Mouse (Mus musculus): ENCODE measurements at regions not wholly inside any gene's neighbourhood (a gene's known extent, or its start where the extent isn't known, plus 50 kb on each side); places are given as distances from the start of the nearest gene placed in this dataset.
A peak's percentile ranks its signal among the peaks of the same experiment; 100 is the strongest.

DNA sequence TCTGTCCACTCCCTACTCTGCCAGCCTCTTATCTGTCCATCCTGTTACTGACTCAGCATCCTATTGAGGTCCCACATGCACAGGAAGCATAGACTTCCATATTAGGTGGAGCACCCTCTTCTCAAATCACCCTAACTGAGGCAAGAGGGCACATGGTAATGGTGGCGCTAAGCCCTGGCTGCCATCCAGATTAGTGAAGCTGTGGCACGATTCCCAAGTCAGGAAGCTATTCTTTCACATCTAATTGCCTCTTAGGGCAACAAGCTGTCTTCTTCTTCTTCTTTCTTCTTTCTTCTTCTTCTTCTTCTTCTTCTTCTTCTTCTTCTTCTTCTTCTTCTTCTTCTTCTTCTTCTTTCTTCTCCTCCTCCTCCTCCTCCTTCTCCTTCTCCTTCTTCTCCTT, 195.7 kb upstream of the Sall1 start:
- Histone ChIP-seq H3K9me3 (replicated peaks; ENCODE audit: control insufficient read depth, low read length) (no peaks in the 10 kb centered on the region), H3K4me2 (ENCODE audit: low read depth, low read length) (no peak overlapping the region), H3K4me3 (ENCODE audit: low read depth, low read length) (no peak overlapping the region), H3K36me3 (ENCODE audit: control insufficient read depth, insufficient read depth) (no peaks in the 10 kb centered on the region), H3K4me1 (ENCODE audit: control insufficient read depth, low read depth, low read length) (no peaks in the 10 kb centered on the region), H3K27me3 (ENCODE audit: control insufficient read depth, insufficient read depth, low read depth, low read length) (peaks cover 2% of the 10 kb centered on the region; the same call in 1 of the 2 replicates), H3K27ac (ENCODE audit: low read length) (no peak overlapping the region), H3K9ac (ENCODE audit: low read depth, low read length) (no peak overlapping the region)
- no peak for ATAC-seq (ENCODE audit: low read depth)
- WGBS (ENCODE audit: insufficient replicate concordance): 51% methylated on average over 2 of the region's 2 CpGs

DNA sequence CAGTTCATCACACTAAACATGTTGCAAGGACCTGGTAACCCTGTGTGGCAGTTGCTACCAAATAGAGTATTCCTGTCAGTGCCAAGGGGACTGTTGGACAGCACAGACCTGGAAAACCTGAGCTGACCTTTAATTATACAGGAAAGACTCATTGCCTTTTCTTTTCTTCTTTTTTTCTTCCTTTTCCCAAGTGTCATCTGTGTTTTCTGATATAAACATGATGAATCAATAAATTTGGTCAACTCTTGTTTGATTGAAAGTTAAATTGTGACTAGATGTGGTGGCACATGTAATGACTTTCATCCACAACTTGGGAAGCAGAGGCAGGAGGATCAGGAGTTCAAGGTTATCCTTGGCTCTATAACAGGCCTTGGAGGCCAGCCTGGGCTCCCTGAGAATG, 190.1 kb upstream of the Sall1 start:
- no peak overlapping the region for H3K4me3 ChIP-seq (ENCODE audit: low read depth, low read length)

DNA sequence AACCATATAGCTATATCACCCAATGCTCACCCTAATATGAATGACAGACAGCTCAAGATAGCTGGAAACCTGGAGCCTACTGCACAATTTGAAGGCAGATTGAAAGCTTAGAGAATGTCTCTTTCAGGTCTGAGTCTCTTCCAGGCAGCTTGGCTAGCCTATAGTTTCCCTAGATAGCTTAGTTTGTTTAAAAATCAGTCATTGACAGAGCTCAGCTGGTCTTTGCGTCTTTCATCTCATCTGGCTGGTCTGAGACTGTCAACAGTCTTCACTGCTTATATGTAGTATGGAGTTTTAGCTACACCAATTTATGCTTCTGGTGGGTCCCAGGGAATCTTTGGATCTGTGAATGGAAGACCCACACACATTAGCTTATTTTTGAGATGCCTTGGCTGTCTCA, 188.4 kb upstream of the Sall1 start:
- no peak overlapping the region for H3K9ac ChIP-seq (ENCODE audit: low read depth, low read length)
- no peak overlapping the region for H3K27ac ChIP-seq (ENCODE audit: low read length)
- H3K4me2 ChIP-seq (ENCODE audit: low read depth, low read length): no peak overlapping the region
- H3K4me1 ChIP-seq (ENCODE audit: control insufficient read depth, low read depth, low read length): no peaks in the 10 kb centered on the region
- no peaks in the 10 kb centered on the region for H3K27me3 ChIP-seq (ENCODE audit: control insufficient read depth, insufficient read depth, low read depth, low read length)
- WGBS (ENCODE audit: insufficient replicate concordance): 44% methylated on average over 1 of the region's 1 CpGs
- ATAC-seq (ENCODE audit: low read depth): no peak
- no peak overlapping the region for H3K4me3 ChIP-seq (ENCODE audit: low read depth, low read length)
- H3K36me3 ChIP-seq (ENCODE audit: control insufficient read depth, insufficient read depth): no peaks in the 10 kb centered on the region
- no peaks in the 10 kb centered on the region for H3K9me3 ChIP-seq (replicated peaks; ENCODE audit: control insufficient read depth, low read length)

More for the DNA sequence above, 190.1 kb upstream of the Sall1 start:
- H3K27ac ChIP-seq (ENCODE audit: low read length): no peak overlapping the region
- H3K4me2 ChIP-seq (ENCODE audit: low read depth, low read length): no peak overlapping the region
- no peaks in the 10 kb centered on the region for H3K9me3 ChIP-seq (replicated peaks; ENCODE audit: control insufficient read depth, low read length)
- no peak for ATAC-seq (ENCODE audit: low read depth)
- H3K9ac ChIP-seq (ENCODE audit: low read depth, low read length): no peak overlapping the region
- no peaks in the 10 kb centered on the region for H3K27me3 ChIP-seq (ENCODE audit: control insufficient read depth, insufficient read depth, low read depth, low read length)
- no peaks in the 10 kb centered on the region for H3K4me1 ChIP-seq (ENCODE audit: control insufficient read depth, low read depth, low read length)
- no peaks in the 10 kb centered on the region for H3K36me3 ChIP-seq (ENCODE audit: control insufficient read depth, insufficient read depth)

DNA sequence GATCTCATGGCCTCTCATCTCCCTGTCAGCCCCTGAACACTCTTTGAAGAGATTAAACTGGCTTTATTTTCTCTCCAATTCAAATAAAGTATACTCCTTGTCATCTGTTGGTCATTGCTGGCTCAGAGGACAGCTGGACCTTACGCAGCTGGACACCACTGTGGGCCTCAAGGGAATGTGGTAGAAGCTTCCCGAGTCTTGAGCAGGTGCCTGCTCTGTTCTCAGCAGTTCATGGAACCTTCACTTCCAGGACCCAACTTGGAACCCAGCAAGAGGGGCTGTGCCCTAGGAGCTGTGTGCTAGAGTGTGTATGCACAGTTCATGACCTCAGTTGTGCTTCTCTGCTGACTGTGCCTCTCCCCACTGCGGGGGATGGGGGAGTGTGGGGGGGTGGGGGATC, 185.2 kb upstream of the Sall1 start:
- H3K9ac ChIP-seq (ENCODE audit: low read depth, low read length): no peak overlapping the region
- no peak for ATAC-seq (ENCODE audit: low read depth)
- no peaks in the 10 kb centered on the region for H3K27me3 ChIP-seq (ENCODE audit: control insufficient read depth, insufficient read depth, low read depth, low read length)
- no peaks in the 10 kb centered on the region for H3K4me1 ChIP-seq (ENCODE audit: control insufficient read depth, low read depth, low read length)
- H3K4me2 ChIP-seq (ENCODE audit: low read depth, low read length): no peak overlapping the region
- no peak overlapping the region for H3K4me3 ChIP-seq (ENCODE audit: low read depth, low read length)
- H3K9me3 ChIP-seq (replicated peaks; ENCODE audit: control insufficient read depth, low read length): no peaks in the 10 kb centered on the region
- WGBS (ENCODE audit: insufficient replicate concordance): 63% methylated on average over 3 of the region's 3 CpGs
- H3K27ac ChIP-seq (ENCODE audit: low read length): no peak overlapping the region
- no peaks in the 10 kb centered on the region for H3K36me3 ChIP-seq (ENCODE audit: control insufficient read depth, insufficient read depth)

DNA sequence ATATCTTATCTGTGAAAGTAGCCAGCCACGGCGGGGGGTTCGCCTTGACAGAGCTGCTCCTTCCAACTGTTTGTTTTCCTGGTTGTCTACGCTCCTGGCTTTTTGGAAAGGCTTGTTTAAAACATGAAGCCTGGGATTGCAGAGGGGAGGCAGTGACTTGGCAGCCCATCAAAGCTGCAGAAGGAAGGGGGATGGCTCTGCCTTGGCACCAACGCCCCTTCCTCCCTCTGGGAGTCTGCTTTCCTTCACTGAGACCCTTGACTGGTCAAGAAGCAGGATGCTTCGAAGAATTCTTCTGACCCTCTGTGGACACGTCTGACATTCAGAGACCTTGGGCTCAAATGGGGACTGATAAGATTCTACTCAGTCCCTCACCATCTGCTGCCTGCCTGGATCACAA, 176.9 kb upstream of the Sall1 start:
- Histone ChIP-seq H3K27ac (ENCODE audit: low read length) (no peak overlapping the region), H3K9me3 (replicated peaks; ENCODE audit: control insufficient read depth, low read length) (no peaks in the 10 kb centered on the region), H3K4me1 (ENCODE audit: control insufficient read depth, low read depth, low read length) (no peaks in the 10 kb centered on the region), H3K4me3 (ENCODE audit: low read depth, low read length) (no peak overlapping the region), H3K9ac (ENCODE audit: low read depth, low read length) (no peak overlapping the region), H3K4me2 (ENCODE audit: low read depth, low read length) (no peak overlapping the region), H3K27me3 (ENCODE audit: control insufficient read depth, insufficient read depth, low read depth, low read length) (no peaks in the 10 kb centered on the region), H3K36me3 (ENCODE audit: control insufficient read depth, insufficient read depth) (no peaks in the 10 kb centered on the region)
- no peak for ATAC-seq (ENCODE audit: low read depth)
- 49% methylated on average over 7 of the region's 7 CpGs for WGBS (ENCODE audit: insufficient replicate concordance)

DNA sequence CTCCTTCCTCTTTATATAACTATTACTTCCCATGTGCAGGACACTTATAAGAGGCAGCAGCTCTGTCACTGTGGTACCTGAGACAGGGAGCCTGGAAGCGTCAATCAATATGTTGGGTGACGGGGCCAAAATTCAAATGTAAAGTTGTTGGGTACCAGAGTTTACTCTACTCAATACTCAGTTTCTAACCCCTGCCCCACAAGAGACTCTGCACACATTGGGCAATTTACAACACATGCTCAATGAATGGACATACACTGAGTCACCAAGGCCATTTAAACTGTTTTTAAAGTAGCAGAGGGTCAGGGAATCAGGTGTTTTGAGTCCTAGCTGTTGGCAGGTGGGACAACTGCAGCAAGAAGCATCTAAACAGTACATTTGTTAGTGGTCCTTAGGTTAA, 176.4 kb upstream of the Sall1 start:
- Histone ChIP-seq H3K27ac (ENCODE audit: low read length) (no peak overlapping the region), H3K36me3 (ENCODE audit: control insufficient read depth, insufficient read depth) (no peaks in the 10 kb centered on the region), H3K4me3 (ENCODE audit: low read depth, low read length) (no peak overlapping the region), H3K9me3 (replicated peaks; ENCODE audit: control insufficient read depth, low read length) (no peaks in the 10 kb centered on the region), H3K4me2 (ENCODE audit: low read depth, low read length) (no peak overlapping the region), H3K9ac (ENCODE audit: low read depth, low read length) (no peak overlapping the region), H3K27me3 (ENCODE audit: control insufficient read depth, insufficient read depth, low read depth, low read length) (no peaks in the 10 kb centered on the region), H3K4me1 (ENCODE audit: control insufficient read depth, low read depth, low read length) (no peaks in the 10 kb centered on the region)
- WGBS (ENCODE audit: insufficient replicate concordance): 65% methylated on average over 2 of the region's 2 CpGs
- ATAC-seq (ENCODE audit: low read depth): 0 out of 2 replicates have a peak, but pooled peaks have one; percentile 48

DNA sequence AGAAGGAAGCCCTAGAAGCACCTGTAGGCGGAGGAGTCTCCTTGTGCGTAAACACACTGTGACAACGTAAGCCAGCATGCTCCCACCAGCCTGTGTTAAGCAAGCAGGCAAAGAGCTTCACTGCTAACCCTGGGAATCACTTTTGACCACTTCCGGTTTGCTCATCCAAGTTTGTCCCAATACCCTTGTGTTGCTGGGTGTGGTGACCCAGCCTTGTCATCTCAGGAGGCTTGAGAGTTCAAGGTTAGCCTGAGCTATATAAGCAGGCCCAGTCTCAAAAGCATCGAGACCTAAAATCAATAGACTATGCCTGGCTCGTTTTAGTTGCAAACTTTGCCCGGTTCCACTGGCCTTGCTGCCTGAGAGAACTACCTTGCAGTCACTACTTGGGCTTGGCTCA, 175.2 kb upstream of the Sall1 start:
- Histone ChIP-seq H3K4me3 (ENCODE audit: low read depth, low read length) (no peak overlapping the region), H3K4me2 (ENCODE audit: low read depth, low read length) (no peak overlapping the region), H3K27ac (ENCODE audit: low read length) (no peak overlapping the region), H3K9ac (ENCODE audit: low read depth, low read length) (no peak overlapping the region), H3K27me3 (ENCODE audit: control insufficient read depth, insufficient read depth, low read depth, low read length) (no peaks in the 10 kb centered on the region), H3K4me1 (ENCODE audit: control insufficient read depth, low read depth, low read length) (no peaks in the 10 kb centered on the region), H3K36me3 (ENCODE audit: control insufficient read depth, insufficient read depth) (no peaks in the 10 kb centered on the region), H3K9me3 (replicated peaks; ENCODE audit: control insufficient read depth, low read length) (no peaks in the 10 kb centered on the region)
- no peak for ATAC-seq (ENCODE audit: low read depth)
- WGBS (ENCODE audit: insufficient replicate concordance): 57% methylated on average over 7 of the region's 7 CpGs

DNA sequence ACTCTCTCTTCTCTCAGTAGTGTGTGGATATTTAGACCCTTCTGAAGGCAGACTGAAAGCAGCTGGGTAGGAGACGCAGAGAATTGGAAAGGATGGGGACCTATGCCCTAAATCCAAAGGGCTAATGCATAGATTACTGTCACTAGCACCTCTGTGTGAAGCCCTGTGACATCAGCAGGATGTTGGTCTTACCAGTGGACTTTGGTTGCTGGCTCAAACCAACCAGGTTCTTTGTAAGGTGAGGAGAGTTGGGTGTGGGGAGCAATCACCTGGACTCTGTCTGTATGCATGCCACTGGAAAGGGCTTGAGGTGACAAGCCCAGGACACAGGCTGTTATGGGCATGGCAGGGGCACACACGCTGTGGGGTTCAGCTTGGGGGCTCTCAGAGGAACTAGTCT, 173.7 kb upstream of the Sall1 start:
- no peaks in the 10 kb centered on the region for H3K27me3 ChIP-seq (ENCODE audit: control insufficient read depth, insufficient read depth, low read depth, low read length)
- H3K4me2 ChIP-seq (ENCODE audit: low read depth, low read length): no peak overlapping the region
- no peak overlapping the region for H3K4me3 ChIP-seq (ENCODE audit: low read depth, low read length)
- WGBS (ENCODE audit: insufficient replicate concordance): 63% methylated on average over 2 of the region's 2 CpGs
- H3K9me3 ChIP-seq (replicated peaks; ENCODE audit: control insufficient read depth, low read length): no peaks in the 10 kb centered on the region
- H3K36me3 ChIP-seq (ENCODE audit: control insufficient read depth, insufficient read depth): no peaks in the 10 kb centered on the region
- H3K9ac ChIP-seq (ENCODE audit: low read depth, low read length): no peak overlapping the region
- H3K27ac ChIP-seq (ENCODE audit: low read length): no peak overlapping the region
- H3K4me1 ChIP-seq (ENCODE audit: control insufficient read depth, low read depth, low read length): no peaks in the 10 kb centered on the region
- peak; percentile 56 for ATAC-seq (ENCODE audit: low read depth)

DNA sequence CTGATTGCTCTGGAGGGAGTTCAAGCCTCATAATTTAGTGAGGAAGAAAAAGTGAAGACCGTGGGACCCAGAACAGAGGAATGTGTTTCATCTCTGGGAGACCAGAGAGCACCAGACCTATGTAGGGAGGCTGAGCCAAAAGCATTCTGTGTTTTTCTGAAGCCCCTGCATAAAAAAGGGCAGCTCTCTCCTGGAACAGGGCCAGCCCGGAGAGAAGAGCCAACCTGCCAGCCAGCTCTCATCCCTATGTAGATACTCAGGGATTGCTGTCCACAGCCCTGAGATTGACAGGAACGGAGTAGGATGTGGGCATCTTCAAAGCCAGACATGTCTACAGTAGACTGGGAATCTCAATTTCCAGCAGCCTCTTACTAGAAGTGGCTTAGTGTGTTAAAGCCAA, 168.0 kb upstream of the Sall1 start:
- H3K27ac ChIP-seq (ENCODE audit: low read length): no peak overlapping the region
- no peaks in the 10 kb centered on the region for H3K4me1 ChIP-seq (ENCODE audit: control insufficient read depth, low read depth, low read length)
- no peak overlapping the region for H3K9ac ChIP-seq (ENCODE audit: low read depth, low read length)
- no peak for ATAC-seq (ENCODE audit: low read depth)
- no peak overlapping the region for H3K4me2 ChIP-seq (ENCODE audit: low read depth, low read length)
- H3K4me3 ChIP-seq (ENCODE audit: low read depth, low read length): no peak overlapping the region
- 60% methylated on average over 3 of the region's 3 CpGs for WGBS (ENCODE audit: insufficient replicate concordance)
- no peaks in the 10 kb centered on the region for H3K9me3 ChIP-seq (replicated peaks; ENCODE audit: control insufficient read depth, low read length)
- H3K36me3 ChIP-seq (ENCODE audit: control insufficient read depth, insufficient read depth): no peaks in the 10 kb centered on the region
- H3K27me3 ChIP-seq (ENCODE audit: control insufficient read depth, insufficient read depth, low read depth, low read length): no peaks in the 10 kb centered on the region

DNA sequence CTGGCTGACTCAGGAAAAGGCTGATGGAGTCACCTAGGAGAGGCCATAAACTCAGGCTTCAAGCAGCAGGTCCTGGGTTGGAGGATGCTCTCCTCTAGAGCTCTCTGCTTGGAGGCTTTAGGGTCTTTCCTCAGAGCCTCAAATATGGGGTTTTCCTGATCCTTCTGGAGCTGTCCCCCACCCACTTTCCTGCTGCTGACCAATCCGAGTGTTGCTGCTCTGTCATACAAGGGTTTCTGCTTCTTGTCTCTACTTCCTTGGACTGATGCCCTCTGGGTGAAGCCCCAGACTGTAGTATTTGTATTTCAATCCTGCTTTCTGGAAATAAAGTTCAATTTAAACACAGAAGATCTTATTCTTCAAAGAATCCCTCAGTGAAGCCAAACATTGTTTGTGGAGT, 166.7 kb upstream of the Sall1 start:
- Histone ChIP-seq H3K36me3 (ENCODE audit: control insufficient read depth, insufficient read depth) (no peaks in the 10 kb centered on the region), H3K9ac (ENCODE audit: low read depth, low read length) (no peak overlapping the region), H3K4me1 (ENCODE audit: control insufficient read depth, low read depth, low read length) (no peaks in the 10 kb centered on the region), H3K9me3 (replicated peaks; ENCODE audit: control insufficient read depth, low read length) (no peaks in the 10 kb centered on the region), H3K4me3 (ENCODE audit: low read depth, low read length) (no peak overlapping the region), H3K4me2 (ENCODE audit: low read depth, low read length) (no peak overlapping the region), H3K27ac (ENCODE audit: low read length) (no peak overlapping the region), H3K27me3 (ENCODE audit: control insufficient read depth, insufficient read depth, low read depth, low read length) (no peaks in the 10 kb centered on the region)
- no peak for ATAC-seq (ENCODE audit: low read depth)
- 37% methylated on average over 1 of the region's 1 CpGs for WGBS (ENCODE audit: insufficient replicate concordance)
